Mouse (Mus musculus) lung, adult 10 weeks (tissue): ENCODE results near the gene Dstyk. TPM values are rescaled to one million over a fixed set of nuclear protein-coding genes. Genes with fewer than 3 reads are reported as not detected.

ENCODE experiments used
- polyA plus RNA-seq: library from polyadenylated mRNA; stranded (reverse); fragments of 350-450 nt; fragmentation: Illumina TruSeq; extraction: RNeasy Lipid Tissue Mini Kit (QIAGEN cat#74804); gene quantifications from one replicate; pipeline ENCODE4 v1.2.3, GENCODE M21; 2014; ENCODE audit warnings: low read depth, low replicate concordance; ENCODE audit not compliant: insufficient read depth

Gene Dstyk
- 7.9 TPM for polyA plus RNA-seq

GRCm38 (mm10) chr1:132417319-132418251, at the start of gene Dstyk:
Dstyk (plus strand) TSS chr1:132417555.

DNA sequence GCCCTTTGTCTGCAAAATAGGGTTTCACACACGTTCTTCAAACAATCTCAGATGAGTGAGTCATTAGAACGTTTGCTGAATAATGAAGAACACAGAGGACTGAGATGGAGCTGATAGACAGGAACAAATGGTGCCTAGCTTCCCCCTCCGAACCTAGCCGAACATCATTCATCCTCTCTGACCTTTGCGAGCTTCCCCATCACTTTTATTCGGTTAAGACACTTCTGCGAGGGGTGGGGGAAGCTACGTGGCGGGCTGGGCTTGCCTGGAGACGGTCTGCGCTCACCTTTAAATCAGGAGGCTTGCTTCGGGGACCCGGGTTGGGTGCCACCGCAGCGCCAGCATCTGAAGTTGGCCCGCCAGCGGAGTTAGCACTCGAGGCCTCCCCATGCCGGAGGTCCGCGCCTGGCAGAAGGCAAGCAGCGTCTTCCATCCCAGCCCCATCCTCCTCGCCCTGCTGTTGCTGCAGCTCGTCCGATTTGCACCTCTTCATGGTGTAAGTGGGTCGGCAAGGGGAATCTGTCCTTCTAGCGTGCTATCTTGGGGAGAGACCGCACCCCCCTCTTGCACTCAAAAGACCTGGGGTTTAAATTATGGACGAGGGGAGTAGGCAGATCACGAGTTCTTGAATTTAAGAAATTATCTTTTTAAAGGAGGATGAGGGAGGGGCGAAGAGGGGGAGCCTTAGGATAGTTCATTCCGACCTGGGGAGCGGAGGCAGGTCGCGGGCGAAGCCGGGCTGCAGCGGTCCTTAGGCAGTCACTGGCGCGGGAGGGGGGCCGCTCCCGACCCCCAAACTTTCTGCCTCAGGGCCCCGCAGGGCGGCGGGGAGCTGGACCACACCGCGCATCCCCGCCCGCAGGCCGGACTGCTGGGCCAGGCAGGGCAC, 26.4 kb upstream of the Dstyk start, which contains the start of gene Tmcc2:
Gene Tmcc2, minus strand, starts transcription at position 591 of the 889 bp plus-strand sequence.

GRCm38 (mm10) chr1:132476928-132477691, 59.8 kb downstream of the Dstyk start, which contains the start of gene Rbbp5:
Rbbp5 (plus strand) TSS chr1:132477365.

GRCm38 (mm10) chr1:132506058-132506457, 88.7 kb downstream of the Dstyk start, which contains the start of gene Tmem81:
Tmem81 (plus strand) TSS chr1:132506230.

Other genes starting within 250 kb of the Dstyk start
- not detected for gene Lemd1, start 226.1 kb upstream of the Dstyk start, polyA plus RNA-seq
- not detected for gene AC124108.1, start 226.1 kb upstream of the Dstyk start, polyA plus RNA-seq
- not detected for gene Gm10188, start 187.8 kb upstream of the Dstyk start, polyA plus RNA-seq
- 2.8 TPM for gene Klhdc8a, start 118.9 kb upstream of the Dstyk start, polyA plus RNA-seq
- gene Nuak2, start 101.4 kb upstream of the Dstyk start, polyA plus RNA-seq, result 5.9 TPM
- gene Tmcc2, start 26.3 kb upstream of the Dstyk start, polyA plus RNA-seq, result 78.9 TPM
- 15.7 TPM for gene Rbbp5, start 59.8 kb downstream of the Dstyk start, polyA plus RNA-seq
- 5.0 TPM for gene Tmem81, start 88.7 kb downstream of the Dstyk start, polyA plus RNA-seq
- 0.08 TPM for gene Cntn2, start 125.7 kb downstream of the Dstyk start, polyA plus RNA-seq